Mouse (Mus musculus) megakaryocyte, adult 5-6 weeks (primary cell): Measurements from ENCODE around the gene Lmtk2. TPM values are rescaled to one million over a fixed set of nuclear protein-coding genes. Genes with fewer than 3 reads are reported as not detected.

Experiments
- ATAC-seq: 2 replicates; pipeline ENCODE4 v1.8.0; 2016; ENCODE audit warnings: mild to moderate bottlenecking, inconsistent platforms; ENCODE audit not compliant: poor library complexity, severe bottlenecking
- total RNA-seq, 2 experiments: library from RNA; stranded (forward) in 1 of 2; stranded (reverse) in 1 of 2; fragments of 153-499, 151-499 nt in 1 of 2; fragments of 221-1000, 200-1000 nt in 1 of 2; gene quantifications; 2 replicates each; pipeline versions ENCODE4 v1.2.3 to v1.2.4; 2015 to 2017

The Lmtk2 gene
- total RNA-seq, 2 experiments from 2014 or later: 11.8 to 13.4 TPM

- no peak for ATAC-seq
Measured at GRCm38 (mm10) chr5:144106130-144106510, 5.9 kb downstream of the Lmtk2 start.

DNA sequence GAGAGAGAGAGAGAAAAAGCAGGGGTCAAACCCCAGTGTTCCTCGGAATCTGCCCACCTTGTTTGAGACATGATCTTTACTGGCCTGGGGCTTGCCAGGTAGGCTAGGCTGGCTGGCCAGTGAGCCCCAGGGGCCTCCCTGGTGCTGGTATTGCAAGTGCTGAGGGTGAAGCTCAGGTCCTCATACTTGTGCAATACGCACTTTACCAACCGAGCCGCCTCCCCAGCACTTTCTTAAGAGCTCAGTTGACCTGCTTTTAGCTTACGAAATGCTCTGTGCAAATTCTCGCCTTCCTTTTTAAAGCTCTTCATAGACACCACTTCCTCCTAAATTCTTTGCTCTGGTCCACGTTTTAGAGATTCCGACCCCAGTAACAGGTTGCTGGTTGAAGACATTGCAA is 9.0 kb downstream of the Lmtk2 start:
- peak; percentile 96 for ATAC-seq

DNA sequence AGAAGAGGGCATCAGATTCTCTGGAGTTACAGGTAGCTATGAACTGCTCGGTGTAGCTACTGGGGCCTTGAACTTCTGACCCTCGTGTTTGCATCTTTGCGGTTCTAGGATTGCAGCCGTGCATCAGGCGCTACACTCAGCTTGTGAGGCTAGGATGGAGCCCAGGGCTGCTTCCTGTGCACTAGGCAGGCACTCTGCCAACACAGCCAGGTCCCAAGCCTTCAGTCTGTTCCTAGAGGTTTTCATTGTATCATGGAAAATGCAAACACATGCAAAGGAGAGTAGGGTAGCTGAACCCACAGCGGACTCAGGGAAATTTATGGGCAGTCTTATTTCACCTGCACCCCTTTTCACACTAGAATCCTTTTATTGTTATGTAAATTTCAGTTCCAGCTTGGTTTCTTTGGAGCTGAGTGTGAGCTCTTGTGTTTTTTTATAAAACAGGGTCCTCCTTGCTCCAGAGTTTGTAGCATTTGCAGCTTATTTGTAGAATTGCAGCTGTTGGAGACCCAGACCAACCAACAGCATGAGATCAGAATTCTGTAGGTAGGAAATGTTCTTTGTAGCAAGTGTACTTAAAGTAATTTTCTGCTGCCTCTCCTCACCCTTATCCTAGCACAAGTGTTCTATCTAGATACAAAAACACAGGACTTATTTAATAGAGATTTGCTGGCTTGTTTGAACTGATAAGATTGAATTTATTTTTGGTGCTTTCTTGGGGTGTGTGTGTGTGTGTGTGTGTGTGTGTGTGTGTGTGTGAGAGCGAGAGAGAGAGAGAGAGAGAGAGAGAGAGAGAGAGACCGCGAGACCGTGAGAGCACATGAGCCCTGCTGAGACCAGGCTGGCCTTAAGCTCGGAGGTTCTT is 12.6 kb downstream of the Lmtk2 start:
- ATAC-seq: no peak

DNA sequence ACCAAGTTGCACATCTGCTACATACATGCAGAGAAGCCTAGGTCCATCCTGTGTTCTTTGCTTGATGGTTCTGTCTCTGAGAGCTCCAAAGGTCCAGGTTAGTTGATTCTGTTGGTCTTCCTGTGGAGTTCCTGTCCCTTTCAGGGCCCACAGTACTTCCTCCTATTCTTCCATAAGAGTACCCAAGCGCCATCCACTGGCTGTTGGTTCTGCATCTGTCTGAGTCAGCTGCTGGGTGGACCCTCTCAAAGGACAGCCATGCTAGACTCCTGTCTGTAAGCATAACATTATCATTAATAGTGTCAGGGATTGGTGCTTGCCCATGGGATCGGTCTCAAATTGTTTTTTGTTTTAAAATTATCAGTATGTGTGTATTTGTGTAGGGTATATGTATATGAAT is 13.8 kb downstream of the Lmtk2 start:
- no peak for ATAC-seq

DNA sequence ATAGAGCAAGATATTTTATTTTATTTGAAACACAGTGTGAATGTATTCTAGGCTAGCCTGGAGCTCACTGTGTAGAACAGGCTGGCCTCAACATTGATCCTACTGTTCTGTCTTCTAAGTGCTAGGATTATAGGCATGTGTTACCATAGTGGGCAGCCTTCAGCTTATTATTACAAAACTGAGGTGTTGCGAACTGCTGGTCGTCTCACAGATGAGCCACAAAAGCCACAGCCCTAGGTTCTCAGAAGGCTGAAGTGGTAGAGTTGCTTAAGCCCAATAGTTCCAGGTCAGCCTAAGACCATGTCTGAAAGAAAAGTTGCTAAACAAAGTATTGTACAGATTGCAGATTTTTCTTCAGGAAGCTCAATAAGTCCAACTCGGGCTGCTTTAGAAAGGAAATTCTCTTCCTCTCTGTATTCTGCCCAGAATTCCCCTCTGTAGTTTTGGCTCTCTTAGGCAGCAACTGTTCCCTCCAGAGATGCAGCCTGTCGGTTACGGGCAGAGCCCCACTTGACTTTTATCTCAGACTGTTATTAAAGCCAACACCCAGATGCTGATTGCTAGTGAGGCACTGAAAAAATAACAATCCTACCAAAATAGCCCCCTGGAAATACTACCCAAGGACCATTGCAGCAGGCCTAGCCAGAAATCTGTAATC is 14.9 kb downstream of the Lmtk2 start:
- peak; percentile 84 for ATAC-seq

DNA sequence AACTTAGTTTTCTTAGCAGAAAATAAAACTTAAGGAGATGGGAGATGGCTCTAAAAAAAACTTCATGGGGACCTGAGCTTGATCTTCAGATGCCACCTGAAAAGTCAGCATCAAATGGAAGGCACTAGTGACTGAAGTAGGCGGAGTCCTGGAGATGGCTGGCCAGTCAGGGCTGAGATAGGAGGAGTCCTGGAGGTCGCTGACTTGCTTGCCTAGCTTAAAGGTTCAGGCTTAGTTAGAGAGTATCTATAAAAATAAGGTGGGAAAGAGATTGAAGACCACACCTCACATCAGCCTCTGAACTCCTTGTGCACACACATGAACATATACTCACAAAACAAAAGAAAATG is 15.4 kb downstream of the Lmtk2 start:
- no peak for ATAC-seq

GRCm38 (mm10) chr5:144118271-144118670 is 18.0 kb downstream of the Lmtk2 start:
- ATAC-seq: no peak

DNA sequence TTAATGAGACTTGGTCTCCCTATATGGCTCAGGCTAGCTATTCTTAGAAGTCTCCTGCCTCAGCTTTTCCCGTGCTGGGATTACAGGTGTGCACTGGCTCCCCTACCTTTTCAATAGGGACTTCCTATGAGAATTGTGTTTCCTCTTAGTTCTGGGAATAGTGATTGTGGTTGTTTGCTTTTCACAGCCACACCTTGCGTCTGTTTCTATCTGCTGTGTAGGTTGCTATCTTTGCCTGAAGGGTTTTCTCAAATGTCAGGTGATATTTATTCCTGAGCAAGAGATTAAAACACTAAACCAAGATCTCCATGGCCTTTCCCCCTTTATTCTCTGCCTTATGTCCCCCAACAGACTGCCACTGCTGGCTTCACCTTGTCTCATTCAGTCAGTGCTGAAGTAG is 19.1 kb downstream of the Lmtk2 start:
- no peak for ATAC-seq

- ATAC-seq: no peak
Measured at GRCm38 (mm10) chr5:144121489-144121888, 21.3 kb downstream of the Lmtk2 start.

DNA sequence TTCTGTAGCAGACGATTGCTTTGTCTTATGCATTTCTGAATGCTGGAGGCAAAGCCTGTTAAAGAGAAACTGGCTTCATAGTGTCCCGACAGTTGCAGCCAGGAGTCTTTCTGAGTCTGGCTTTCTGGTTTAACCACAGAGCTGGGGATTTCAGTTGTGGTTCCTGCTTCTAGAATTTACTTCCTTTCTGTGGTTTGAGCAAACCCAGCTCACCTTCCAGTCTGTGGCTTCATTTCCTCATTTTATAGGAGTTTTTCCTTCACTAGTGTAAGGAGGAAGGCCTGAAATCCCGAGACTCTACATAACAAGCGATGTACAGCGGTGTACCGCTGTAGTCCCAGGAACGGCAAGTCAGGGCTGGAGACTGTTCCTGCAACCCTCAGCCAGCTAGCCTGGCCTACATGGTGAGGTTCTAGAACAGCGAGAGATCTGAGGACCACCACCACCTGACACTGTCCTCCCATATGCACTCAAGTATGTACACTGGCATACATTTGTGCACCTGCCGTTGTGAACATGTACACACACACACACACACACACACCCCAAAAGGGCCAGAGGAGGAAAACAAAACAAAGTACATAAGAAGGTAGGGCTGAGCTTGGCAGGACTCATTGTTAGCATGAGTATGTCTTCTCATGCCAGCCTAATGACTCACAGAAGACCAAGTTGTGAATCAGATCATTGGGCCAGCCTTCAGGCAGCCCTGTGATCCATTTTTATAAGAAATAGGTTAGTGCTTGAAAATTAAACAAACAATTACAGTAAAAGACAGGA is 25.9 kb downstream of the Lmtk2 start:
- peak; percentile 90 for ATAC-seq

GRCm38 (mm10) chr5:144143531-144143930 is 43.3 kb downstream of the Lmtk2 start:
- no peak for ATAC-seq

- no peak for ATAC-seq
Measured at GRCm38 (mm10) chr5:144146898-144147297, 46.7 kb downstream of the Lmtk2 start.

DNA sequence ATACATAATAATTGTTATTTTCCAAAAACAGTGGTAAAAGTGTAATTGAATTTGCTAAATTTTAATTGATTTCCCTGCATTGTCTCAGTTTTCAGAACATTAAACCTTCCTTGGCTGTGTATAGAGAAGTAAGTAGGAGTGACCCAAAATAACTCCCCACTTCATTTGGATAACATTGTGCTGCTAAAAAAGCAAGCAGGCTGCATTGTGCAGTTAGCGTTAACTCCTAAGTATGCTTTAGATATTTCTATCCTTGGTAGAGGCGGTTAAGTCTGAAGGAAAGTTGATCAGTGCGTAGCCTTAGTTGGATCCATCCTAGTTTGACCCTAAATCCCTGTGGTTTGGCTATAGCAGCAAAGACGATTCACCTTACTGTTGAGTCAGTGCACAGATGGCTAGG is 49.3 kb downstream of the Lmtk2 start:
- ATAC-seq: no peak

DNA sequence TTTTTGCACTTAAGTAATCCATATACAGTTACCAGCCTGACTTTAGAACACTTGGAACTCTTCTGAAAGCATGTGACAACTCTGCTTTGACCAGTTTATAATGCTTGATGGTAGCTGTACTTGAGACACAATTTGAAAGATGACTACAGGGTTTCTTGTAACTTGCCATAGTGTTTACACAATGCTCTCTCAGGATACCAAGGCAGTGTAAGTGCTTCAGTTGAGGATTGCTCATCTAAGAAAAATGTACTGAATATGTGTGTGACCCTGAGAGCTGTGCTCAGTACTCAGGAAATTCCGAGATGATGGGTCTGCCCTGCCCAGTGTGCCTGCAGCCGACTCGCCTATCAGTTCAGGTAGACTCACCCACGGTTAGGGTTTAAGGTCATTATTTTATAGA is 51.0 kb downstream of the Lmtk2 start:
- ATAC-seq: no peak

DNA sequence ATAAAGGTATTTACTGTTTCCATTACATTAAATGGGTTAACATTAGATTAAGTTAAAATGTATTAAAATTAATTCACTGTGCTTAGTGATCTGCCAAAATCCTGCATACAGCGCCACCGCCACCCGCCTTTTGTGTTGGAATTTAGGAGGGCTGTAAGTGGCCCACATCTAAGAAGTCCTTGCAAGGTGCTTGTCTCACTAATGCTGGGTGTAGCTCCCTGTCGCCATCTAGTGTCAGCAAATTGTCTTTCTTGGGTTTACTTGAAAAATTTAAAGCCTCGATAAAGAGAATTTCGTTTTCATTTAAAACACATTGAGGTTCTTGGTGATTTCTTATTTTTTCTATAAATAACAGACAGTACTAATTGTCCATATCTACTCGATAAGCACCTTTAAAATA is 54.3 kb downstream of the Lmtk2 start:
- peak; percentile 77 for ATAC-seq

- no peak for ATAC-seq
Measured at GRCm38 (mm10) chr5:144158604-144159003, 58.4 kb downstream of the Lmtk2 start.

- no peak for ATAC-seq
Measured at GRCm38 (mm10) chr5:144159137-144159536, 58.9 kb downstream of the Lmtk2 start.

- ATAC-seq: no peak
Measured at GRCm38 (mm10) chr5:144162080-144162812, 62.0 kb downstream of the Lmtk2 start.

DNA sequence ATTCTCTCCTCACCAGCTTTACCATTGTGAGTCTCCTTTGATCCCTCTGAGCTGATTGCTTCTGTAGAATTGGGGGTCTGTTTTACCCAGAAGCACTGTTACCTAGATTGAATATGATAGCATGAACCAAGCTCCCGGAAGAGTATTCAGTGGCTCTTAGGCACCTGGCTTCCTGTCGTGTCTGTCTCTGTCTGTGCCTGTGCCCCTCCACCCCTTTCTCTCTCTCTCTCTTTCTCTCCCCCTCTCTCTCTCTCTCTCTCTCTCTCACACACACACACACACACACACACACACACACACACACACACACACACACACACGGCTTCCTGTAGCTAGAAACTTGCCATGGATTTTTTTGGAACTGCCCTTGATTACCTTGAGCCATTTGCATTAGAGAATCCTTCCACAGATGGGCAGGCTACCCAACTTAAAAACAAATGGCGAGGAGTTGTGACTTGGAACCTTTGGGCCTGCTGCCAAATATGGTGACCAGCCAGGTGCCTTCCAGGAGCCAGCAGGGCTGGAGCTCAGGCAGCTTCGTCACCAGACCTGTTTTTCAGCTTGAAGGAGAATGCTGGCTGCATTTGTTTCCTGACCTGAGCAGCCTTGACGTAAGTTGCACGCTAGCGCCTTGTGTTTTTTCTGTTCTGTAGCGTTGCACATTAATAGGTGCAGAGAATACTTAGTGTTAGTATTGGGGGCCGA is 62.7 kb downstream of the Lmtk2 start:
- no peak for ATAC-seq

GRCm38 (mm10) chr5:144165756-144166155 is 65.5 kb downstream of the Lmtk2 start:
- no peak for ATAC-seq
